Mouse (Mus musculus): ENCODE measurements around the gene Pex13.
"Not testable (repeated sequence)": the region's sequence is repeated elsewhere in the genome, so short reads cannot be mapped to it uniquely, and the experiment has no call there.

The Pex13 gene

GRCm38 (mm10) chr11:23647431-23647830, 18.3 kb downstream of the Pex13 start:
- DNase-seq (ENCODE audit: low spot score in 2 of 2), result no peak

GRCm38 (mm10) chr11:23634573-23634972, 31.2 kb downstream of the Pex13 start:
- DNase-seq (ENCODE audit: low spot score in 2 of 2), result no peak

- DNase-seq (ENCODE audit: low spot score in 2 of 2), result no peak
Observed at GRCm38 (mm10) chr11:23633879-23634215, 31.9 kb downstream of the Pex13 start.

GRCm38 (mm10) chr11:23632945-23633878, 32.5 kb downstream of the Pex13 start, which contains the start of gene 0610010F05Rik:
TSS of gene 0610010F05Rik (minus strand) at chr11:23633639.
- peak; percentile 60 to 69 for DNase-seq (ENCODE audit: low spot score in 2 of 2)

- DNase-seq (ENCODE audit: low spot score in 2 of 2), result no peak
Observed at GRCm38 (mm10) chr11:23630664-23631063, 35.1 kb downstream of the Pex13 start.

- no peak for DNase-seq (ENCODE audit: low spot score in 2 of 2)
Observed at GRCm38 (mm10) chr11:23618995-23619394, 46.8 kb downstream of the Pex13 start.

GRCm38 (mm10) chr11:23614546-23614945, 51.2 kb downstream of the Pex13 start:
- DNase-seq (ENCODE audit: low spot score in 2 of 2), result no peak

- not testable (repeated sequence) for DNase-seq (ENCODE audit: low spot score in 2 of 2)
Observed at GRCm38 (mm10) chr11:23607291-23607690, 58.5 kb downstream of the Pex13 start.

Measured in urinary bladder, adult 18-20 months (tissue).